Mouse (Mus musculus) spleen, adult 2 months (tissue): ENCODE measurements around the gene Xpo5. TPM values are rescaled to one million over a fixed set of nuclear protein-coding genes. Genes with fewer than 3 reads are reported as not detected.

Experiments used
- DNase-seq, 2 experiments: peaks; one replicate each; pipeline versions ENCODE4 v3.0.0 to v3.0.0-alpha.2; 2012 to 2021; ENCODE audit warnings: low spot score in 2 of 2, low read depth in 1 of 2
- H3K27ac ChIP-seq: fragments of 200-500 bp; 2 replicates; pipeline ENCODE4 v1.5.1; 2012; ENCODE audit warnings: low read length, inconsistent platforms; ENCODE audit not compliant: insufficient read depth
- H3K27me3 ChIP-seq: fragments of 200-500 bp; 2 replicates; pipeline ENCODE4 v1.6.1; 2012; ENCODE audit warnings: mild to moderate bottlenecking, moderate library complexity, low read length, inconsistent platforms; ENCODE audit not compliant: control insufficient read depth, insufficient read depth
- H3K36me3 ChIP-seq: fragments of 200-500 bp; 2 replicates; pipeline ENCODE4 v1.6.1; 2012; ENCODE audit warnings: mild to moderate bottlenecking, low read length, inconsistent platforms; ENCODE audit not compliant: control insufficient read depth, insufficient read depth
- H3K4me1 ChIP-seq: fragments of 200-500 bp; 2 replicates; pipeline ENCODE4 v1.6.1; 2011; ENCODE audit warnings: inconsistent platforms; ENCODE audit not compliant: control insufficient read depth, insufficient read depth, insufficient read length
- H3K4me3 ChIP-seq: fragments of 200-500 bp; 2 replicates; pipeline ENCODE4 v1.5.1; 2011; ENCODE audit warnings: mild to moderate bottlenecking, inconsistent platforms; ENCODE audit not compliant: insufficient read depth, insufficient read length; ENCODE audit errors: extremely low read depth
- CTCF ChIP-seq: fragments of 200-500 bp; IDR thresholded peaks from 2 replicates; pipeline ENCODE4 v1.5.1; 2011; ENCODE audit warnings: mild to moderate bottlenecking, inconsistent platforms; ENCODE audit not compliant: insufficient read depth, insufficient read length, insufficient replicate concordance; ENCODE audit errors: extremely low read depth
- POLR2A ChIP-seq: fragments of 200-500 bp; IDR thresholded peaks from 2 replicates; pipeline ENCODE4 v1.6.1; 2011; ENCODE audit warnings: low read depth, low read length, inconsistent platforms
- WGBS: fragments of 180-500 bp; shearing (Covaris S2); methylation state at CpG from one replicate; pipeline ENCODE4 v1.1.7; 2018; 5-methylcytosine and 5-hydroxymethylcytosine counted together
- polyA plus RNA-seq: library from polyadenylated mRNA; depleted of rRNA; stranded (reverse); fragments of >200 nt; gene quantifications from 2 replicates; pipeline ENCODE4 v1.2.3, GENCODE M21; 2012

Xpo5 gene
- polyA plus RNA-seq, 1 experiment = 14.7 TPM

- under 1% methylated on average over 16 of the region's 16 CpGs for WGBS
- Histone ChIP-seq H3K27ac (peak overlapping the region; percentile 81), H3K27me3 (no peaks in the 10 kb centered on the region), H3K4me3 (peak overlapping the region; percentile 57), H3K4me1 (peaks cover 12% of the 10 kb centered on the region; the same call in 1 of the 2 replicates), H3K36me3 (peaks cover 7% of the 10 kb centered on the region)
- TF ChIP-seq POLR2A = peak; percentile 13; the same call in 1 of the 2 replicates
- peak; percentile 6; the same call in 1 of the 2 replicates for TF ChIP-seq CTCF
- DNase-seq = peak; percentile 80 to 87
Observed at GRCm38 (mm10) chr17:46160090-46160662, 42.4 kb upstream of the Xpo5 start.

GRCm38 (mm10) chr17:46160686-46161085 is 41.9 kb upstream of the Xpo5 start, which contains the start of gene Gtpbp2:
Gene Gtpbp2, plus strand, starts transcription at chr17:46161032.
- WGBS = under 1% methylated on average over 23 of the region's 23 CpGs

GRCm38 (mm10) chr17:46161179-46161578 is 41.4 kb upstream of the Xpo5 start:
- WGBS = 1% methylated on average over 19 of the region's 19 CpGs
- Histone ChIP-seq H3K27me3 (no peaks in the 10 kb centered on the region), H3K36me3 (peaks cover 15% of the 10 kb centered on the region), H3K27ac (peak overlapping the region; percentile 69), H3K4me1 (peaks cover 12% of the 10 kb centered on the region; the same call in 1 of the 2 replicates), H3K4me3 (peak overlapping the region; percentile 71)
- TF ChIP-seq POLR2A (no peak), CTCF (no peak)
- no peak for DNase-seq

More at GRCm38 (mm10) chr17:46160686-46161085, 41.9 kb upstream of the Xpo5 start, which contains the start of gene Gtpbp2:
- Histone ChIP-seq H3K4me1 (peaks cover 12% of the 10 kb centered on the region; the same call in 1 of the 2 replicates), H3K4me3 (peak within 1 kb of the TSS; percentile 71), H3K27ac (peak within 1 kb of the TSS; percentile 81), H3K27me3 (no peaks in the 10 kb centered on the region), H3K36me3 (peaks cover 12% of the 10 kb centered on the region)
- peak; percentile 95 to 99 for DNase-seq
- no peak for TF ChIP-seq POLR2A
- TF ChIP-seq CTCF = no peak

GRCm38 (mm10) chr17:46161710-46162109 is 40.9 kb upstream of the Xpo5 start:
- TF ChIP-seq POLR2A (no peak), CTCF (no peak)
- peak overlapping the region; percentile 69 for H3K27ac ChIP-seq
- DNase-seq = no peak
- H3K4me3 ChIP-seq = peak overlapping the region; percentile 71
- H3K27me3 ChIP-seq = no peaks in the 10 kb centered on the region
- 53% methylated on average over 9 of the region's 9 CpGs for WGBS
- H3K36me3 ChIP-seq = peaks cover 19% of the 10 kb centered on the region
- H3K4me1 ChIP-seq = peaks cover 12% of the 10 kb centered on the region; the same call in 1 of the 2 replicates

GRCm38 (mm10) chr17:46162551-46162950 is 40.0 kb upstream of the Xpo5 start:
- DNase-seq = no peak
- TF ChIP-seq POLR2A (no peak), CTCF (no peak)
- H3K27ac ChIP-seq = peak overlapping the region; percentile 90
- peaks cover 12% of the 10 kb centered on the region; the same call in 1 of the 2 replicates for H3K4me1 ChIP-seq
- 40% methylated on average over 7 of the region's 7 CpGs for WGBS
- H3K36me3 ChIP-seq = peaks cover 27% of the 10 kb centered on the region
- H3K4me3 ChIP-seq = peak overlapping the region; percentile 55; the same call in 1 of the 2 replicates
- H3K27me3 ChIP-seq = no peaks in the 10 kb centered on the region

- TF ChIP-seq CTCF = no peak
- no peak for TF ChIP-seq POLR2A
- WGBS = 2% methylated on average over 9 of the region's 9 CpGs
- H3K4me1 ChIP-seq = peaks cover 12% of the 10 kb centered on the region; the same call in 1 of the 2 replicates
- peak overlapping the region; percentile 90 for H3K27ac ChIP-seq
- peak overlapping the region; percentile 55 for H3K4me3 ChIP-seq
- H3K27me3 ChIP-seq = no peaks in the 10 kb centered on the region
- DNase-seq = peak; percentile 50 to 56
- peaks cover 31% of the 10 kb centered on the region for H3K36me3 ChIP-seq
Observed at GRCm38 (mm10) chr17:46162951-46163421, 39.6 kb upstream of the Xpo5 start.

- no peak overlapping the region for H3K4me3 ChIP-seq
- WGBS = 95% methylated on average over 8 of the region's 8 CpGs
- H3K27me3 ChIP-seq = no peaks in the 10 kb centered on the region
- DNase-seq = no peak
- H3K27ac ChIP-seq = no peak overlapping the region
- H3K36me3 ChIP-seq = peaks cover 41% of the 10 kb centered on the region
- TF ChIP-seq POLR2A (no peak), CTCF (no peak)
- H3K4me1 ChIP-seq = peaks cover 12% of the 10 kb centered on the region; the same call in 1 of the 2 replicates
Observed at GRCm38 (mm10) chr17:46164301-46164700, 38.3 kb upstream of the Xpo5 start.
